Mouse (Mus musculus) intestine, embryonic 16.5 days (tissue): ENCODE results near the gene Prdm1. TPM values are rescaled to one million over a fixed set of nuclear protein-coding genes. Genes with fewer than 3 reads are reported as not detected.
A peak's percentile ranks its signal among the peaks of the same experiment; 100 is the strongest.

Experiments
- ATAC-seq: fragments of 200-750 bp; cut with Nextera tagmentation; 2 replicates; pipeline ENCODE4 v1.8.0; 2017; ENCODE audit warnings: moderate TSS enrichment, moderate library complexity
- H3K27ac ChIP-seq: fragments of 300-500 bp; sonication (generic); 2 replicates; pipeline ENCODE4 v1.5.1; 2014; ENCODE audit warnings: mild to moderate bottlenecking, low read length
- H3K27me3 ChIP-seq: fragments of 300-500 bp; sonication (generic); replicated peaks from 2 replicates; pipeline ENCODE4 v1.6.1; 2014; ENCODE audit warnings: low read length, control low read depth, mixed read lengths; ENCODE audit not compliant: control insufficient read depth, insufficient read depth
- H3K36me3 ChIP-seq: fragments of 300-500 bp; sonication (generic); 2 replicates; pipeline ENCODE4 v1.6.1; 2014; ENCODE audit warnings: low read length, control low read depth; ENCODE audit not compliant: control insufficient read depth, insufficient read depth
- H3K4me1 ChIP-seq: fragments of 300-500 bp; sonication (generic); 2 replicates; pipeline ENCODE4 v1.6.1; 2014; ENCODE audit warnings: low read length, control low read depth, mixed read lengths; ENCODE audit not compliant: control insufficient read depth, insufficient read depth
- H3K4me2 ChIP-seq: fragments of 300-500 bp; sonication (generic); 2 replicates; pipeline ENCODE4 v1.6.1; 2014; ENCODE audit warnings: low read depth, low read length, control low read depth
- H3K4me3 ChIP-seq: fragments of 300-500 bp; sonication (generic); 2 replicates; pipeline ENCODE4 v1.5.1; 2014; ENCODE audit warnings: mild to moderate bottlenecking, low read length
- H3K9ac ChIP-seq: fragments of 300-500 bp; sonication (generic); 2 replicates; pipeline ENCODE4 v1.6.1; 2014; ENCODE audit warnings: low read depth, low read length
- H3K9me3 ChIP-seq: fragments of 300-500 bp; sonication (generic); 2 replicates; pipeline ENCODE4 v1.6.1; 2016; ENCODE audit warnings: low read length, control low read depth; ENCODE audit not compliant: control insufficient read depth
- WGBS: fragments of 180-500 bp; shearing (Covaris S2); extraction: QIAGEN DNeasy Blood & Tissue Kit; methylation state at CpG from one replicate; pipeline ENCODE4 v1.1.7; 2014; 5-methylcytosine and 5-hydroxymethylcytosine counted together
- polyA plus RNA-seq: library from polyadenylated mRNA; unstranded; fragments of >200 nt; fragmentation: Nextera tagmentation; extraction: Ambion mirVana; gene quantifications from 2 replicates; pipeline ENCODE4 v1.2.1, GENCODE M21; 2015

Gene Prdm1
- polyA plus RNA-seq, 1 experiment from 2014 or later: 22.1 TPM

- no peaks in the 10 kb centered on the region for H3K36me3 ChIP-seq
- peaks cover 8% of the 10 kb centered on the region for H3K4me1 ChIP-seq
- no peaks in the 10 kb centered on the region for H3K27me3 ChIP-seq
- H3K9me3 ChIP-seq: no peaks in the 10 kb centered on the region
- H3K4me2 ChIP-seq: 0 out of 2 replicates have a peak overlapping the region, but pooled peaks have one; percentile 14
- H3K4me3 ChIP-seq: no peak overlapping the region
- no peak overlapping the region for H3K9ac ChIP-seq
- no peak for ATAC-seq
- H3K27ac ChIP-seq: no peak overlapping the region
- WGBS: 68% methylated on average over 2 of the region's 2 CpGs
These were observed 77.5 kb downstream of the Prdm1 start for GRCm38 (mm10) chr10:44450835-44451234.

GRCm38 (mm10) chr10:44450108-44450507 lies 78.2 kb downstream of the Prdm1 start:
- 62% methylated on average over 13 of the region's 13 CpGs for WGBS
- Histone ChIP-seq H3K4me1 (peaks cover 11% of the 10 kb centered on the region), H3K27ac (peak overlapping the region; percentile 30), H3K4me2 (peak overlapping the region; percentile 14; the same call in 1 of the 2 replicates), H3K4me3 (no peak overlapping the region), H3K9ac (no peak overlapping the region), H3K9me3 (no peaks in the 10 kb centered on the region), H3K36me3 (no peaks in the 10 kb centered on the region), H3K27me3 (no peaks in the 10 kb centered on the region)
- ATAC-seq: no peak

GRCm38 (mm10) chr10:44449666-44450065 lies 78.6 kb downstream of the Prdm1 start:
- H3K9ac ChIP-seq: no peak overlapping the region
- 0 out of 2 replicates have a peak overlapping the region, but pooled peaks have one; percentile 14 for H3K4me2 ChIP-seq
- H3K9me3 ChIP-seq: no peaks in the 10 kb centered on the region
- ATAC-seq: no peak
- peaks cover 13% of the 10 kb centered on the region for H3K4me1 ChIP-seq
- H3K27me3 ChIP-seq: no peaks in the 10 kb centered on the region
- H3K27ac ChIP-seq: peak overlapping the region; percentile 54; the same call in 1 of the 2 replicates
- H3K4me3 ChIP-seq: no peak overlapping the region
- no peaks in the 10 kb centered on the region for H3K36me3 ChIP-seq
- WGBS: 57% methylated on average over 5 of the region's 5 CpGs

GRCm38 (mm10) chr10:44448165-44448564 lies 80.1 kb downstream of the Prdm1 start:
- ATAC-seq: no peak; the same call in 1 of the 2 replicates
- Histone ChIP-seq H3K27me3 (no peaks in the 10 kb centered on the region), H3K4me1 (peaks cover 18% of the 10 kb centered on the region), H3K9ac (peak overlapping the region; percentile 45), H3K36me3 (peaks cover 3% of the 10 kb centered on the region; the same call in 1 of the 2 replicates), H3K9me3 (no peaks in the 10 kb centered on the region), H3K4me2 (peak overlapping the region; percentile 43), H3K27ac (peak overlapping the region; percentile 82), H3K4me3 (peak overlapping the region; percentile 5)
- 13% methylated on average over 12 of the region's 12 CpGs for WGBS

- Histone ChIP-seq H3K9ac (peak overlapping the region; percentile 45; the same call in 1 of the 2 replicates), H3K4me1 (peaks cover 19% of the 10 kb centered on the region), H3K9me3 (no peaks in the 10 kb centered on the region), H3K27me3 (no peaks in the 10 kb centered on the region), H3K4me3 (peak overlapping the region; percentile 5; the same call in 1 of the 2 replicates), H3K36me3 (peaks cover 3% of the 10 kb centered on the region; the same call in 1 of the 2 replicates), H3K27ac (peak overlapping the region; percentile 82), H3K4me2 (peak overlapping the region; percentile 43)
- ATAC-seq: peak; percentile 87
- 50% methylated on average over 14 of the region's 14 CpGs for WGBS
These were observed 80.7 kb downstream of the Prdm1 start for GRCm38 (mm10) chr10:44447406-44448139.

- ATAC-seq: peak; percentile 22; the same call in 1 of the 2 replicates
- Histone ChIP-seq H3K9me3 (no peaks in the 10 kb centered on the region), H3K36me3 (peaks cover 3% of the 10 kb centered on the region; the same call in 1 of the 2 replicates), H3K9ac (no peak overlapping the region), H3K4me1 (peaks cover 19% of the 10 kb centered on the region), H3K27ac (peak overlapping the region; percentile 82), H3K4me3 (no peak overlapping the region), H3K27me3 (no peaks in the 10 kb centered on the region), H3K4me2 (peak overlapping the region; percentile 43; the same call in 1 of the 2 replicates)
- WGBS: 69% methylated on average over 10 of the region's 10 CpGs
These were observed 81.3 kb downstream of the Prdm1 start for GRCm38 (mm10) chr10:44447001-44447400.

GRCm38 (mm10) chr10:44444415-44444814 lies 83.9 kb downstream of the Prdm1 start:
- Histone ChIP-seq H3K4me2 (no peak overlapping the region), H3K27ac (no peak overlapping the region), H3K4me1 (peaks cover 22% of the 10 kb centered on the region), H3K4me3 (no peak overlapping the region), H3K9ac (no peak overlapping the region), H3K36me3 (peaks cover 7% of the 10 kb centered on the region), H3K9me3 (no peaks in the 10 kb centered on the region), H3K27me3 (no peaks in the 10 kb centered on the region)
- 63% methylated on average over 4 of the region's 4 CpGs for WGBS
- no peak for ATAC-seq

- H3K36me3 ChIP-seq: peaks cover 7% of the 10 kb centered on the region
- WGBS: 54% methylated on average over 12 of the region's 12 CpGs
- peaks cover 22% of the 10 kb centered on the region for H3K4me1 ChIP-seq
- no peak overlapping the region for H3K4me2 ChIP-seq
- no peaks in the 10 kb centered on the region for H3K27me3 ChIP-seq
- H3K4me3 ChIP-seq: no peak overlapping the region
- H3K9ac ChIP-seq: no peak overlapping the region
- no peak for ATAC-seq
- no peaks in the 10 kb centered on the region for H3K9me3 ChIP-seq
- no peak overlapping the region for H3K27ac ChIP-seq
These were observed 84.6 kb downstream of the Prdm1 start for GRCm38 (mm10) chr10:44443696-44444095.

GRCm38 (mm10) chr10:44439732-44440131 lies 88.6 kb downstream of the Prdm1 start:
- Histone ChIP-seq H3K4me2 (no peak overlapping the region), H3K9ac (no peak overlapping the region), H3K27ac (no peak overlapping the region), H3K4me3 (no peak overlapping the region), H3K27me3 (no peaks in the 10 kb centered on the region), H3K9me3 (no peaks in the 10 kb centered on the region), H3K36me3 (peaks cover 7% of the 10 kb centered on the region), H3K4me1 (peaks cover 9% of the 10 kb centered on the region; the same call in 1 of the 2 replicates)
- 87% methylated on average over 11 of the region's 11 CpGs for WGBS
- no peak for ATAC-seq
